Mouse (Mus musculus): ENCODE measurements around the gene Msmo1. TPM values are rescaled to one million over a fixed set of nuclear protein-coding genes. Genes with fewer than 3 reads are reported as not detected.

Gene Msmo1
- total RNA-seq, 1 experiment from 2014 or later: 398 TPM

GRCm38 (mm10) chr8:64712499-64712898 is 21.1 kb downstream of the Msmo1 start:
- DNase-seq: no peak

DNA sequence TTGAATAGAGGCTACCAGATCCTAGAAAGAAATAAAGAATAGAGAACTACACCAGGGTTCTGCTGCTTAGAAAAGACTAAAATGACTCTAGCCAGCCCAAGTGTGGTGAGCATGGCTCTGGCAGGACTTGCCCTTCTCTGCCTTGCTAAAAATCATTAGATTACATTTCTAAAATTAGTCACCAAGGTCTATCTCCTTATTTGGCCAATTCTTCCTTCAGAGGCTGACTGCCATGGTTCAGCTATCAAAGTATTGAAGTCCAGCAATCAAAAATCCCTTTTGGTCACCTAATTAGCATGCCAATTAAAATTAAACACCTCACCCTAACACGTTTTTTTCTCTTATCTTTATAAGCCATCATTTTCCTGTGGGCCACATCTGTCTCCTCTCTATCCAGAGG is 22.0 kb downstream of the Msmo1 start:
- DNase-seq: no peak

DNA sequence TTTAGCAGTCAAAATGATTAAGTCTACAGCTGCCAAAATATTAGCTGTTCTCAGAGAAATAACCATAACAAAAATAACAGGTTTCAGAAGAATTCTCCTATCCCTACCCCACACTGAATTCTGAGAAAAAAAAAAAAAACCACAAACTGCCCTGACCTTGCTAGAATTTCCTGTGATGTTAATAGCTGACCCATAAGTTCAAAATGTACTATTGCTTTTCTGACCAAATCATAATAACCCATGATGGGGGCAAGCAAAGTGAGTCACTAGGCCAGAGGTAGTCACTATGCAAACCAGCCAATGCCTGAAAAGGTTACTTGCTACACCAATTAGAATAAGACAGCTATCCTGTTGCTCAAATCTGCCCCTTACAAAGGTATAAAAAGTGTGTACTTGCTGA is 26.1 kb downstream of the Msmo1 start:
- DNase-seq: no peak

DNA sequence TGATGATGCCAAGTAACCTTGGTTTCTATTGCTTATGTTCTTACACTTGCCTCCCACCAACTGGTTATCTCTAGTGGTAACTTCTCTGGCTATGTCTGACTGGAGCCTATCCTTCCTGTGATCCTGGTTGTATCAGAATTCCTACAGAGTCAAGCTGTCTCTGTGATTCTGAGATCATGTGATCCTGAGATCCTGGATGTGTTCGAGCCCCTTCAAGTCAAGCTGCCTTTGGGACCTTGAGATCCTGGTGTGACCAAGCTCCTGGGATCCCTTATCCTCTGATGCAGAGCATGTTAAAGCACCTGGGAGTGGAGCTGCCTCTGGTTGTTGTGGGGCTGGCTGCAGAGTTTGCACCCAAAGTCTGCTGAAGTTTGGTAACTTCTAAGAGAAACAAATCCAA is 30.4 kb downstream of the Msmo1 start:
- DNase-seq: no peak

GRCm38 (mm10) chr8:64692651-64693201 is 40.9 kb downstream of the Msmo1 start, which contains the start of gene Cpe:
Gene Cpe, minus strand, starts transcription at chr8:64693054.
- DNase-seq: peak; percentile 88

DNA sequence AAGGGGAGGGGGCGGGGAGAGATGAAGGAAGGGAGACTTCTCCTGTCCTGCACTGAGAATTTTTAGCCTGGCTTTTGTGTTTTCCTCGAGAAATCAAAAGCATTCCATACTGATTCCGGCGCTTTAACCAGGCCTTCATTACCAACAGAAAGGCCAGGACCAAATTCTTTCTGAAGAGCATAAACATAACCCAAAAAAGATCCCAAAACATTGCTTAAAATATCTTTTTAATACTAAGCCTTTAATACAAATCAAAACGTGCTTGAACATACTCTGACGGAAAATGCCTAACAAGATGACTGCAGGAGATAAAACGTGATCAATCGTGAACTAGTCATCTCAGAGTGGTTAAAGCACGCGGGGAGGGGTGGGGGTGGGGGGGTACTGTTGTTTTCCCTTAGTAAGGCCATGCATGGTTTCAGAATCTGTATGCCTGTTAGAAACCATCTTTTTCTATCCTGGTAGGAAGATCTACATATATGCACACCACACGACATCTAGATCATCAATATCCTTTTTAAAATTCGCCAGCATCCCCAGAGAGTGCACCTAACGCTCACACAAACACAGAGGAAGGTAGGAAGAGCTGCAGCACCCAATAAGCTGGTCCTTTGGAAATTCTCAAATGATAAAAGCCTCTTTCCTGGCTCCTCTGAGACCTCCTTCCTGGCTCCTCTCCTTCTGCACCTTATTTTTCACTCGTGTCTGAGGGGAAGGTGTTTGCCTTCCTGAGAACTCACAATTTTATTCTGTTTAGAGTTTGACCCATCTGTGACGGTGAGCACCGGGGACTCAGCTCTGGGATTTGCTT is 41.8 kb downstream of the Msmo1 start:
- DNase-seq: no peak

GRCm38 (mm10) chr8:64690845-64691244 is 42.7 kb downstream of the Msmo1 start:
- no peak for DNase-seq

DNA sequence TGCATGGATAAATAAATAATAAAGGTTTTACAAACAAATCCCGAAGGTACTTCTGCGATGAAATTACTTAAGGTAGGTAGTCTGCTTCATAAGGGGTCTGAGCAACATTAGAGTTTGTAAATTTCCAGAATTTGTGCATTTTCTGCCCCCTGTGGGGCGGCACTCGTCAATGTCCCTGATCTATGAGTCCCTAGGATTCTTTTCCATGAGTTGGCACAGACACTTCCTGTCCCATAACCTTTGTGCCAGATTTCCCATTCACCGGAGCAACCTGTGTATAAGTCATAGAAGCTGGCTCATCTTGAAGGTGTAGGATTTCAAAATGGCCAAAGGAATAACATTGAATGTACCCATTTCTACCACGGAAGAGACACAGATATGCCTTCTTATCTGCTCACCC is 43.3 kb downstream of the Msmo1 start:
- no peak for DNase-seq

DNA sequence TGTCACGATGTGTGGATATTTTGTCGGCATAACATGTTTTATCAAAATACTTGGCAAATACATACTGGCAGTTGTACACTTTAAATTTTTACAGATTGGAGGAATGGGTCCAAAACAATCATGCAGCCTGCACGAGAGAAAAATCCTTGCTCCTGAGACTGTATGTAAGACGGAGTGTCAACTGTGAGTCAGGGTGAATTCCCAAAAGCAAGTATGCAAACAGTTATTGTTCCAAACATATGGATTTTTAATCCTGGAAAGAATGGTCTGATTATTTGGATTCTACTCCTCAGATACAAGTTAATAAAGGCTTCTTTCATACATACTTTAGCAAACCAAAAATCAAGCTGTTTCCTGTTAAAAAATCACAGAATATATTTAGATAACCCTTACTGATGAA is 44.9 kb downstream of the Msmo1 start:
- DNase-seq: no peak

DNA sequence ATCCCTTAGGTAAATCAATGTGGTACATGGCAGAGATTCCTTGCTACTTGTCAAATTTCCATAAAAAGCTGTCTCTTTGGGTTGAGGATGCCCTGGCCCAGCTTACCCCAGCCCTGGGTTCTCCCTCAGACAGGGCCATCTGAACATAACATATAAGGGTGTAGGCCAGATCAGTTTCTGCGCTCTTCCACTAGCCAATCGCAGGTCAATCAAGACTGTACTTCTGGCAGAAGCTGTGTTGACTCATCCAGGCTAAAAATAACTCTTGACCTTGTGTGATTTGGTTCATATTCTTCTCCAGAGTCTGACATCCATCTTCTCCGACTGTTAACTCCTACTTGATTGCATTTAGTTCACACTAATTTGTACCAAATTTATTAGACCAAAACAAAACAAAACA is 45.4 kb downstream of the Msmo1 start:
- no peak for DNase-seq

DNA sequence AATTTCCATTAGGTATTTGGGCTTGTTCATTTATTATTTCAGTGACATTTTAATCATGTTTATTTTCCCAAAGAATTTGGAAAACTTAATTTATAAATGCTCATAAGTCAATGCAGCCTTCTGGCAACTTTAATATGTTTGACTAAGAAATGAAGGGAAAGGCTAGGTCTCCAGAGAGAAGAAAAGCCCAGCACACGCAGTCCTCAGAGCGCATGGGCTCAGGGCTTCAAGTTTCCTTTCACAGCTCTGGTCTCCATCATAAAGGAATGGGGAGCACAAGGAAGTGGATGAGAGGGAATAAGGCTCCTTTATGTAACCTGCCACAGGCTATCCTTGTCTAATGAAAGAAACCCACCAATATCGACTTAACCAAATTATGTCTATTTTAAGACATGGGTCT is 51.1 kb downstream of the Msmo1 start:
- no peak for DNase-seq

- no peak for DNase-seq
These were observed 57.2 kb downstream of the Msmo1 start for GRCm38 (mm10) chr8:64676381-64676780.

DNA sequence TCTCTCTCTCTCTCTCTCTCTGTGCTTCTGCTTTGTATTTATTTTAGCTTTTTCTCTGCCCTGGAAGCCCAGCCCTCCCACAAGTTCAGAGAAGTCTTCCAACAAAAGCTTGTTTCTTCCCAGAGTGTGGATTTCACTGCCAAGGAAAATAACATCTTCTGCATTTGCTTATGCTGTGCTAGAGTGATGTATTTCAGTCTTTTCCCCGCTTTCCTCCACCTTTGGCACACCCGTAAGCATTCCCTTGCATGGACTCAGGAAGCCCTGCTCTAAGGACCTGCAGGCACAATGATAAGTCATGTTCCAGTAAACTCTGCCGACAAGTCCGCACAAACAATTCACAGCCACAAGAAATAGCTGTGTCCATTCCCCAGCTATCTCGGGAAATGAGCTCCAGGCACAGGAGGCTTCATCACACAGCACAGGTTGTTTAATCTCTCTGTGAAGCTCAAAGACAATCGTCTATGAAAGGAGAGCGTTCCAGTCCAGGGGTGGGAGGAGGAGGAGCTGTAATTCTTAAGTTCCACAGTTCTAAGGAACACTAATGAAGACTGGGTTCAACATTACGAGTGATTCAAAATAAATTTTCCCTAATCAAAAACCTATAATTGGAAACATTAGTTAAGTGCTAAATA is 58.5 kb downstream of the Msmo1 start:
- no peak for DNase-seq

DNA sequence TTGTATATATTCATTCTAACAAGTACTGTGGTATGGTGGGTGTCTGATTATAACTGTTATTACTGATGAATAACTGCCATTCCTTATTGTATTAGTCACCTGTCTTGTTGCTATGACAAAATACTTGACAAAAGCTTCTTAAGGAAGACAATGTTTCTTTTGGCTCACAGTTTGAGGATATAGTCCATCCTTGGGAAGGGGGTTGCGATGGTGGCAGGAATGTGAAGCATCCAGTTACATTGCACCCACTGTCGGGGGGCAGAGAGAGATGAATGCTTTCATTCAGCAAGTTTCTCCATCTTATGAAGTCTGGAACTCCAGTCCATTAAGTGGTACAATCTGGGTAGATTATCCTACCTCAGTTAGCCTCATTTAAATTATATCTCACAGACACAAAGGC is 60.7 kb downstream of the Msmo1 start:
- DNase-seq: no peak

DNA sequence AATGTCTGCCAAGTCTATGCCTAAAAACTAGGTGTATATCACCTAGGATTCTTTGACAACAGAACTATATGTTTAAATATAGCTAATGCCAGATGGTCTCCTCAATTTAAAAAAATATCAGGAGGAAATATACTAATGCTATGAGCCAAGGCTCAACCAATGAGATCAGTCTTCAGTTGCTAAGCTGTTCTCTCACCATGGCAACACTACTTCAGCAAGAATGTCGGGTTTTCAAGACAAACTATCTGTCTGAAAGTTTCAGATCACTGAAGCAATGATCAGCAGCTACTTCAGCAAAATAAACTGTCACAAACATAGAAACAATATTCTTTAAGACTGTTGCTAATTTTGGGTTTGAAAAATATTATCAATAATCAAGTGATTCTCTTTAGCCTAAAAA is 61.7 kb downstream of the Msmo1 start:
- no peak for DNase-seq

Other genes with a start within 250 kb of the Msmo1 start
- gene Cpe, start 40.7 kb downstream of the Msmo1 start, total RNA-seq (2021): 645 and 671 TPM in 2 replicates
- 88.0 and 88.5 TPM in 2 replicates for gene Klhl2, start 116.2 kb upstream of the Msmo1 start, total RNA-seq (2021)
- 78.8 and 82.5 TPM in 2 replicates for gene Tmem192, start 213.4 kb upstream of the Msmo1 start, total RNA-seq (2021)